Mouse (Mus musculus) bone marrow macrophage, adult 2 months (primary cell): ENCODE measurements around the gene Tex14.

Experiments
- CTCF ChIP-seq: IDR thresholded peaks from 2 replicates; pipeline ENCODE4 v1.5.1; 2012; ENCODE audit warnings: low read depth, mild to moderate bottlenecking, low read length, moderate library complexity
- POLR2A ChIP-seq: IDR thresholded peaks from 2 replicates; pipeline ENCODE4 v1.6.1; 2012; ENCODE audit warnings: mild to moderate bottlenecking, low read depth, low read length, borderline replicate concordance

DNA sequence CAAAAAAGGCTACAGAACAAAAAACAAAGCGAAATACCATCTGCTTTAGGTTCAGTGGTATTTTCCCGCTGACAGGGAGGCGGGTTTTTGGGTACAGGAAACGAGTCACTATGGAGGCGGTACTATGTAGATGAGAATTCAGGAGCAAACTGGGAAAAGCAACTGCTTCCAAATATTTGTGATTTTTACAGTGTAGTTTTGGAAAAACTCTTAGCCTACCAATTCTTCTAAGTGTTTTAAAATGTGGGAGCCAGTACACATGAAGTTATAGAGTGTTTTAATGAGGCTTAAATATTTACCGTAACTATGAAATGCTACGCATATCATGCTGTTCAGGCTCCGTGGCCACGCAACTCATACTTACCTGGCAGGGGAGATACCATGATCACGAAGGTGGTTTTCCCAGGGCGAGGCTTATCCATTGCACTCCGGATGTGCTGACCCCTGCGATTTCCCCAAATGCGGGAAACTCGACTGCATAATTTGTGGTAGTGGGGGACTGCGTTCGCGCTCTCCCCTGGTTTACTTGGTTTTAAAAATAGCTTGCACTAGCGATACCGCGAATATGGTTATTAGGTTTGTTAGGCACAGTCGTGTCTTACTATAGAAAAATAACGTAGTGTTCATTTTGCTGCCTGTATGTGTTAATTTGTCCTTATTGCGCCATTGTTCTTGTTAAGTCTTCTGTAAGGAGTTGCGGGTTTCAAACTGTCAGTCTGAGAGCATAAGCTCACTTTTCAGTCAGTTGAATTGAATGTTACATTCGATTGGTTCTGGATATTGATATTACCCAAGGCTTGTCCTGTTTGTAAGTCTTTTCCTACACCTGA is 17.9 kb downstream of the Tex14 start:
- TF ChIP-seq POLR2A (peak; percentile 97), CTCF (no peak)
